Mouse (Mus musculus) c-Kit-positive CD71-positive TER-119-positive erythroid progenitor cells, embryonic 14.5 days (primary cell): ENCODE data around the gene Gm37240.

Experiments used
- DNase-seq: peaks from one replicate; pipeline ENCODE4 v3.0.0-alpha.2; 2013; ENCODE audit warnings: low spot score

The Gm37240 gene

DNA sequence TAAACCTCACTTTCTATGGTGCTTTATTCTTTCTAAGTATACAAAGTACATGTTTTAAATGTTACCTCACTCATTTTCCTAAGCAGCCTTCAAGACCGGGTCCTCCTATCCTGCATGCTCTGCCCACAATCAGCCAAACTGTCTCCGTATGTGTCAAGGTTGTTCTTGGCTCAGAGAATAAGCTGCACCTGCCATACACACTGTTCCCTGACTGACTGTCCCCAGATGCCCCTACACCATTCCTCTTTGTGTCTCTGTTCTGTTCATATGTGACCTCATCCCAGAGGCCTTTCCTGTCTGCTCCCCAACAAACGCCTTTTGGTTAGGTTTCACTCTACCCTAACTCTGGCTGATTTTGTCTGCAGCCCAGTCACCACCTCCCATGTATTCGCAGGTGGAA is 60.0 kb downstream of the Gm37240 start:
- DNase-seq = no peak

DNA sequence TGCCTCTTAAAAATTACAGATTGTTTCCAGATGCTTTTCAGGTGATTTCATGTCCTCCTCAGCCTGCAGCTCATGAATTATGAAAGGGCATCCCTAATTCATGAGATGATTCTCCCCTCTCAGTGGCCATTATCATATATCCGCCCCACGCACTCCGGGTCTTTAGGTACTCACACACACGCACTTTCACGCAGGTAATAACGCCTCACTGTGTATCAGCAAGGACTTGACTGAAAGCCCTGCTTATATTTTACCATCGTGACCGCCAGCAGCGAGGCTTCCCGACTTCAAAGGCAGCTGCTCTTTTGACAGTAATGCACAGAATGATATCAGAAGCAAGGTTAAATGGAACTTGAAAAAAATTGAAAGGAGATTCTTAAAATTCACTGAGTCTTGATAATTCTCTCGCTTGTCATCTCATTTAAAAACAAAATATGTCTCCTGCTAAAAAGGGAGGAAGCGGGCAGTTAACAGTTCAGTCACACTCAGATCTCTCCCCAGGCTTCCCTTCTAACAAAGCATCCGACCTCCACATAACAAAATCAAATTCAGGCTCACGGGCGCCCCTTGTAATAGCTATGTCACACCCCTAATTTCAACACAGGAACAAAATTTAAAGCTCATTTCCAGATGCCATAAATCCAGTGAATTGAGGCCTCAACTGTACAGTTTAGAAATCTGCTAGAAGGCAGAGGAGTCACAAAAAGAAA is 66.3 kb downstream of the Gm37240 start:
- no peak for DNase-seq

GRCm38 (mm10) chr3:85819319-85819718 is 68.0 kb downstream of the Gm37240 start:
- DNase-seq = no peak

GRCm38 (mm10) chr3:85817191-85817590 is 70.1 kb downstream of the Gm37240 start, which contains the start of gene Fam160a1:
Gene Fam160a1, minus strand, starts transcription at chr3:85817291.
- DNase-seq = no peak

DNA sequence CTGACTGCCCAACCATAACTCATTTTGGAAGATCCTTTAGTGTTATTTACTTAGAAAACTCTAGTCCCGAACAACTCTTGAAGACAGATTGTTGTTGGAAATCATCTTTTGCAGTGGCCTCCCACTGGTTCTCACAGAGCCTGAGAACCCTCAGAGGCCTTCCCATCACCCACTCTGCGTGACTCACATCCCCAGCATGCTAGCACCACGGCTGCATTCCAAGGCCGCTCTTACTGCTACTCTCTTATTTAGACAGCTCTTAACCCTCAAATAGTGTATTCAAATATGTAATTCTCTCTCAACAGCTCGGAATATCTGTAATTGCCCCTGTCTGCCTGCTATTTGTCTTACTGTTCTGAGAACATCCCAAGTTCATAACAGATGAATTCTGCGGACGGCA is 73.1 kb downstream of the Gm37240 start:
- DNase-seq = no peak

GRCm38 (mm10) chr3:85813101-85814014 is 74.0 kb downstream of the Gm37240 start:
- DNase-seq = no peak

GRCm38 (mm10) chr3:85812010-85812409 is 75.3 kb downstream of the Gm37240 start:
- no peak for DNase-seq

DNA sequence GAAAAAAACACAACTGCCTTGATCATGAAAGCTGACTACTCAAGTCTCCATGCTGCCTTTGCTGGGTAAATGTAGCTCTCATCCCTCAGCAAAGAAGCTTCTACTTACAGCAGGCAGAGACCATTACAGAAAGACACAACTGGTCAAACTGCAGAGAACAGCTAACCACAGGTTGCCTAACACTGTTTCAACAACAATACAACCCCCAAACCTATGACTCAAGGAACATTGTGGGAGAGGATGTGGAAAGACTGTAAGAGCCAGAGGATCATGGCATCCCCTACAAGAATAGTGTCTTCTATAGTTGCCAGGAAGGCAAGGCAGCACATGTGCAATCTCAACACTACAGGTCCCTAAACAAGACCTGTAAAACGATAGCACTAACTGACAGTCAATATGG is 94.2 kb downstream of the Gm37240 start:
- DNase-seq = no peak

GRCm38 (mm10) chr3:85789748-85790147 is 97.6 kb downstream of the Gm37240 start:
- DNase-seq = no peak

DNA sequence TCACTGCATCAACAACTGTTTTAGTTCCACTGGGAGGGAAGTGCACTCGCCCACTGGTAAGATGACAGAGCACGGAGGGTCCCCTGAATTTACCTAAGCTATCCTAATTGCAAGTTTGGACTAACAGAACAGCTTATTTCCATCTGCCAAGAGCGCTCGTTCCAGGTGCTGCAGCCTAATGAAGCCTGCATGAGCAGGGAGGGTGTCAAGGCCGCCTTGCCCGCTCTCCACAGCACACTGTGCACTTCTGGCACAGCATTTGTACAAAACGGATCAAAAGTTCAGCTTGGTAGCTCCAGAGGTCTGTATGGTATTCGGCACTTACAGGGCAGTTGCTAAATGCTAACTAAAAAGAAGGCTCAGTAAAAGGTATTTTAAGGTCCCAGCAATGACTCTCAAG is 100.8 kb downstream of the Gm37240 start:
- no peak for DNase-seq

DNA sequence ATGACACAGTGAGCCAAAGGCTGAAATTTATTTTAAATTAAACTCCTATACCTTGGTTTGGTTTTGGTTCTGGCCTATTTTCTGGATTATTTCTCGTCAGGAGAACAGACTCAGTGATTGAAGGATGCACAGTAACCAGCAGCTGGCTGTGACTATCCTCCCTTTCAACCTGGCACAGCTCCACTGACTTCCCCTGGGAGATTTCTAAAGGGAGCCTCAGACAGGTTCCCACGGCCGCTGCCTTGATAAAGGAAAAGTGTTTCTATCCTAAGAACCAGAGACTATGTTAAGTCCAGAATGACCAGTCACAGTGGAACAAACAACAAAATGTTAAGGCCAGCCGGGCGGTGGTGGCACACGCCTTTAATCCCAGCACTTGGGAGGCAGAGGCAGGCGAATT is 106.4 kb downstream of the Gm37240 start:
- no peak for DNase-seq

- no peak for DNase-seq
These were observed 107.0 kb downstream of the Gm37240 start for GRCm38 (mm10) chr3:85780332-85780731.

GRCm38 (mm10) chr3:85777841-85778240 is 109.5 kb downstream of the Gm37240 start:
- DNase-seq = no peak

GRCm38 (mm10) chr3:85777356-85777755 is 110.0 kb downstream of the Gm37240 start:
- no peak for DNase-seq

GRCm38 (mm10) chr3:85776707-85777106 is 110.6 kb downstream of the Gm37240 start:
- no peak for DNase-seq

- no peak for DNase-seq
These were observed 111.2 kb downstream of the Gm37240 start for GRCm38 (mm10) chr3:85776126-85776525.

GRCm38 (mm10) chr3:85773886-85774285 is 113.4 kb downstream of the Gm37240 start:
- DNase-seq = no peak

GRCm38 (mm10) chr3:85773425-85773824 is 113.9 kb downstream of the Gm37240 start:
- DNase-seq = peak; percentile 30

GRCm38 (mm10) chr3:85764937-85765337 is 122.4 kb downstream of the Gm37240 start:
- DNase-seq = no peak

GRCm38 (mm10) chr3:85764008-85764834 is 123.1 kb downstream of the Gm37240 start:
- no peak for DNase-seq

- DNase-seq = no peak
These were observed 129.4 kb downstream of the Gm37240 start for GRCm38 (mm10) chr3:85757944-85758343.

GRCm38 (mm10) chr3:85757435-85757834 is 129.9 kb downstream of the Gm37240 start:
- DNase-seq = no peak
